Mouse (Mus musculus) hindbrain, embryonic 12.5 days (tissue): ENCODE measurements around the gene Krt15. TPM values are rescaled to one million over a fixed set of nuclear protein-coding genes. Genes with fewer than 3 reads are reported as not detected.

Experiments
- ATAC-seq: fragments of 200-750 bp; cut with Nextera tagmentation; 2 replicates; pipeline ENCODE4 v1.8.0; 2017; ENCODE audit warnings: moderate TSS enrichment; ENCODE audit not compliant: low FRiP score
- H3K27ac ChIP-seq: fragments of 300-500 bp; sonication (generic); 2 replicates; pipeline ENCODE4 v1.5.1; 2016; ENCODE audit warnings: mild to moderate bottlenecking
- H3K27me3 ChIP-seq: fragments of 300-500 bp; sonication (generic); 2 replicates; pipeline ENCODE4 v1.6.1; 2016; ENCODE audit warnings: mild to moderate bottlenecking
- H3K36me3 ChIP-seq: fragments of 300-500 bp; sonication (generic); 2 replicates; pipeline ENCODE4 v1.6.1; 2016; ENCODE audit warnings: mild to moderate bottlenecking
- H3K4me1 ChIP-seq: fragments of 300-500 bp; sonication (generic); 2 replicates; pipeline ENCODE4 v1.6.1; 2016
- H3K4me2 ChIP-seq: fragments of 300-500 bp; sonication (generic); replicated peaks from 2 replicates; pipeline ENCODE4 v1.6.1; 2016; ENCODE audit warnings: mild to moderate bottlenecking
- H3K4me3 ChIP-seq: fragments of 300-500 bp; sonication (generic); 2 replicates; pipeline ENCODE4 v1.5.1; 2016; ENCODE audit warnings: mild to moderate bottlenecking
- H3K9ac ChIP-seq: fragments of 300-500 bp; sonication (generic); 2 replicates; pipeline ENCODE4 v1.6.1; 2016; ENCODE audit warnings: mild to moderate bottlenecking, moderate library complexity
- H3K9me3 ChIP-seq: fragments of 300-500 bp; sonication (generic); replicated peaks from 2 replicates; pipeline ENCODE4 v1.6.1; 2016; ENCODE audit warnings: mild to moderate bottlenecking
- WGBS: fragments of 180-500 bp; shearing (Covaris S2); methylation state at CpG from one replicate; pipeline ENCODE4 v1.1.7; 2016; 5-methylcytosine and 5-hydroxymethylcytosine counted together
- polyA plus RNA-seq: library from polyadenylated mRNA; unstranded; fragments of >200 nt; fragmentation: Nextera tagmentation; extraction: Ambion mirVana; gene quantifications from 2 replicates; pipeline ENCODE4 v1.2.1, GENCODE M21; 2016

Gene Krt15
- polyA plus RNA-seq, 1 experiment from 2014 or later, result 10.5 TPM

DNA sequence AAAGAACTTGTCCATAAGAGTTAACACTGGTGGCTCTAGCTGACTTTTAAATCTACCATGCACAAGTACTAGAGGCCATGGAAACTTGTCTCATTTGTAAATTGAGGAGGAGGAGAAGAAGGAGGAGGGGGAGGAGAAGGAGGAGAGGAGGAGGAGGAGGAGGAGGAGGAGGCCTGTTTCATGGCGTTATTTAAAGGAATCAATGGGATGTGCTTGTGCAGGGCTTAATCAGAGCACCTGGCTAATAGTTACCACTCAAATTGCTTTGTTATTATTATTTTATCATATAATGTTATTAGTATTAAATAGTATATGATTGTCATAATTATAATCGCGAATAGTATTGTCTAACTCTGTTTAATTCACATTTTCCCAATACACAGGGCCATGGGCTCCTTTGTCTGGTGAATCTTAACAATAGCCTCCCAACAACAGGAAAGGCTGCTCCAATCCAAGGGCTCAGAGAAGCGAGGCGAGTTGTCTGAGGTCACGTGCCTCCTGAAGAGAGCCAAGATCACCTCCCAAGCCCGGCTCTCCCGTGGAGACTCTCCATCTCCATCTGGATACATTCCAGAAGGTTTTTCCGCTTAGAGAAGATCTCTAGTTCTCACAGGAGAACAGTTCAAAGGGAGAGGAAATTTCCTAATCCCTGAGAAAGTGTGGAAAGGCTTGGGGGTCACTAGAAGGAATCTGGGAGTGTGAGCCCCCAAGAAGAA is 13.0 kb upstream of the Krt15 start, which contains the start of gene Krt19:
Gene Krt19 (minus strand): TSS at position 51 of the 716 bp plus-strand sequence.
- Histone ChIP-seq H3K36me3 (no peaks in the 10 kb centered on the region), H3K27ac (no peak within 1 kb of the TSS), H3K4me1 (peaks cover 14% of the 10 kb centered on the region), H3K9ac (no peak within 1 kb of the TSS), H3K27me3 (peaks cover 37% of the 10 kb centered on the region), H3K4me3 (no peak within 1 kb of the TSS), H3K9me3 (no peaks in the 10 kb centered on the region), H3K4me2 (no peak within 1 kb of the TSS)
- no peak for ATAC-seq
- 41% methylated on average over 9 of the region's 9 CpGs for WGBS

DNA sequence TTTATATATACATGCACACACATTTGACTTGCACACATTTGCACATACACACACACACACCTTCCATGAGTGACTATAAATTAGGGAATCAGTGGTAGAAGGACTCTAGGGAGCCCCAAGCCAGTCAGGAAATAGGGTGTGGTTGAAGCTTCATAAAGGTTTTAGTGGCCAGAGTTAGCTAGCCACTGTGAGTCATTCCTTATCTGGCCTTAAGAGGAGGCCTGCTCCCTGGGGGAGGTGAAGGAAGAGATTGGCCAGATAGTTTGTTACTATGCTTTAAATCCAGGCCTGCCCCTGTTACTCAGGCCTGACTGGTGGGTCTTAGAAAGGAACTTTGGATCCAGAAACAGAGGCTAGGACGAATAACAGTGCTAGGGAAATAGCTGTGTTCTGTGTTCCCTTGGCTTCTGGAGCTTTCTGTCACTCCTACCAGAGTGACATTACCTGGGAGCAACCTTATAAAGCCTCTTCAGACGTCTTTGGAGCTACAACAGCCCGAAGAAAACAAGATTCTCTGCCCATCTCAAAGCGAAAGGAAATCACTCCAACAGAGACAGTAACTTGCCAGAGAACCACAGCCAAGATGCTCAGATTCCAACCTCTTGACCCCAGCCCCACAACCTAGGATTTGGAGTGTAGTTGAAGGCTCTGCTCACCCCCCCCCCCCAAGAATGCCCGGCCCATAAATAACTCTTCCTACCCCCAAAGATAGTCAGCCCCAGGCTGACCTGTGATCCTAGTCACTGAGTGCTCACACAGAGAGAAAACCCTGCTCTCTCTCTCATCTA is 12.0 kb upstream of the Krt15 start:
- Histone ChIP-seq H3K4me1 (peaks cover 14% of the 10 kb centered on the region), H3K27me3 (peaks cover 39% of the 10 kb centered on the region), H3K27ac (no peak overlapping the region), H3K4me2 (no peak overlapping the region), H3K9ac (no peak overlapping the region), H3K36me3 (no peaks in the 10 kb centered on the region), H3K9me3 (no peaks in the 10 kb centered on the region), H3K4me3 (no peak overlapping the region)
- 67% methylated on average over 5 of the region's 5 CpGs for WGBS
- no peak for ATAC-seq

DNA sequence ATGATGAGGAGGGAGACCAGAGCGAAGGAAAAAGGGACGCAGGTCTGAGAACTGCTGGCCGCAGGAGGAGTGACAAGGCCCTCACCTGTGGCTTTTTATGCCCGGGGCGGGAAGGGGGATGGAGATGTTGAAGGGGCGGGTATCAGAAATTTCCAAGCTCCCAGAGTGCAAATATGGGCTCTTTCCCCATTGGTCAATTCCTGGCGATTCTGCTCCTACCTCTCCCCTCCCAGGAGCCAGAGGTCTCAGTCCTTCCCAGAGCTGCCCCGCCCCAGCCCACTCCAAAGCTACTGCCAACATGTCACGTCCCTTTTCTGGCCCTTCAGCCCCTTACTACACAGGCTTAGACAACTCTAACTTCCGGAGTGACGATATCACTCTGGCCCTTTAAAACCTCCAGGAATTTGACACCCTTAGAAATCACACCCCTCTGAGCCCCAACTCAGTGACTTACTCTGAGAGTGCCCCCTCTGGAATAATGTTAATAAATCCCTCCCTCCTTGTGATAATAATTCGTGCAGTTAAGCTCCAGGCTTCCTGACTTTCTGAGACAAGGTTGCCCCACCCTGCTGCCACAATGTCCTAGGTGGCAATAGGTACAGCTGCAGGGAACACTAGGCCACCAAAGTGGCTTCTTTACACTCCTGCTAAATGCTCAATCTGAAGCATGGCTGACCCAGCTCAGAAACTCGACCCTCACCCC is 10.3 kb upstream of the Krt15 start:
- H3K4me2 ChIP-seq, result peak overlapping the region; percentile 50
- no peak overlapping the region for H3K27ac ChIP-seq
- no peaks in the 10 kb centered on the region for H3K36me3 ChIP-seq
- ATAC-seq, result no peak
- peaks cover 42% of the 10 kb centered on the region for H3K27me3 ChIP-seq
- H3K4me3 ChIP-seq, result peak overlapping the region; percentile 22
- no peaks in the 10 kb centered on the region for H3K9me3 ChIP-seq
- no peak overlapping the region for H3K9ac ChIP-seq
- peaks cover 14% of the 10 kb centered on the region for H3K4me1 ChIP-seq
- WGBS, result 5% methylated on average over 13 of the region's 13 CpGs

DNA sequence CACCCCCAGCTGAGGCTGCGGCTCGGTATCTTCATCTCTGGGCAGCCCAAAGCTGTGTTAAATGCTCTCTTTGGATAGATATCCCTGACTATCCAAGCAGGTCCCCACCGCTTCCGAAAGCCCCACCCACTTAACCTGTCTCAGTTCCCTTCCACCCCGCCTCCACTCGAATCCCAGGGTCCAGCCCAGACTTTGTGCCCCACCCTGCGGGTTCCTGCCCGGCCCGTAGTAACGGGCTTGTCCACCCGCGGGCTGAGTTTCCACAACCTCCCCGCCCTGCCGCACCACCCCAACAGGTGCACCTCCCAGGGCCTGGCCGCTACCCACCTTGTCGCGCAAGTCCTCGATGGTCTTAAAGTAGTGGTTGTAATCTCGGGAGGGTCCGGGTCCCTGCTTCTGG is 9.4 kb upstream of the Krt15 start:
- Histone ChIP-seq H3K27ac (no peak overlapping the region), H3K27me3 (peaks cover 42% of the 10 kb centered on the region), H3K9me3 (no peaks in the 10 kb centered on the region), H3K4me1 (peaks cover 14% of the 10 kb centered on the region), H3K36me3 (no peaks in the 10 kb centered on the region), H3K4me3 (peak overlapping the region; percentile 22), H3K9ac (no peak overlapping the region), H3K4me2 (peak overlapping the region; percentile 50)
- ATAC-seq, result no peak
- WGBS, result under 1% methylated on average over 20 of the region's 20 CpGs

DNA sequence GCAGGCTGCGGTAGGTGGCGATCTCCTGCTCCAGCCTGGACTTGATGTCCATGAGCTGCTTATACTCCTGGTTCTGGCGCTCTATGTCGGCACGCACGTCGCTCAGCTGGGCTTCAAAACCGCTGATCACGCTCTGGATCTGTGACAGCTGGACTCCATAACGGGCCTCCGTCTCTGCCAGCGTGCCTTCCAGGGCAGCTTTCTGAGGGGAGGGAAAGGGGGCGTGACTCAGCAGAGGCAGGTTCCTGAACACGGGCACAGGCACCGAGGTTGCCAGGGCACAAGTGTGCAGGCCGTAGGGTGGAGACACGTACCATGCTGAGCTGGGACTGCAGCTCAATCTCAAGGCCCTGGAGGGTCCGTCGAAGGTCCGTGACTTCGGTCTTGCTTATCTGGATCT is 5.2 kb upstream of the Krt15 start:
- Histone ChIP-seq H3K27ac (no peak overlapping the region), H3K9me3 (no peaks in the 10 kb centered on the region), H3K4me2 (no peak overlapping the region), H3K4me3 (no peak overlapping the region), H3K27me3 (peaks cover 33% of the 10 kb centered on the region), H3K9ac (no peak overlapping the region), H3K36me3 (no peaks in the 10 kb centered on the region), H3K4me1 (peaks cover 34% of the 10 kb centered on the region)
- no peak for ATAC-seq
- WGBS, result 89% methylated on average over 21 of the region's 21 CpGs

DNA sequence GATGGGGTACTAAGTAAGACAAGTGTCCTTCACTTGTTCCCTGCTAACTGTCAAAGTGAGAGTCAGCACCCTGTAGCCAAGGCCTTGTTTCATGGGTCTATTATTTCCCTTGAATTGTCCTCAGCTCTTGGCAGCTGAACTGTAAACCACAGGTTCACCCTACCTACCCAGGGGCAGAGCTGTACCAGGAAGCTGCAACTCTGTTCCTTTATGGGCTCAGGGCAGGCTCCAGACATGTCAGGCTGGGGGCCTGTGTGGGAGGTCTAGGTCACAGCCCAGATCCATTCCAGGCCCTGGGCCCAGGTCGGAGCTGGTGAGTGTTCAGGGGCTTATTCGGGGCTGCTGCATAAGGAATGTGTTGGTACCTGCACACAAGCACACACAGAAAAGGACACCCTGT is 3.7 kb upstream of the Krt15 start:
- ATAC-seq, result no peak
- H3K9ac ChIP-seq, result no peak overlapping the region
- no peaks in the 10 kb centered on the region for H3K9me3 ChIP-seq
- no peak overlapping the region for H3K27ac ChIP-seq
- peaks cover 17% of the 10 kb centered on the region for H3K27me3 ChIP-seq
- H3K36me3 ChIP-seq, result no peaks in the 10 kb centered on the region
- H3K4me3 ChIP-seq, result no peak overlapping the region
- H3K4me1 ChIP-seq, result peaks cover 23% of the 10 kb centered on the region
- H3K4me2 ChIP-seq, result no peak overlapping the region
- WGBS, result 75% methylated on average over 2 of the region's 2 CpGs

DNA sequence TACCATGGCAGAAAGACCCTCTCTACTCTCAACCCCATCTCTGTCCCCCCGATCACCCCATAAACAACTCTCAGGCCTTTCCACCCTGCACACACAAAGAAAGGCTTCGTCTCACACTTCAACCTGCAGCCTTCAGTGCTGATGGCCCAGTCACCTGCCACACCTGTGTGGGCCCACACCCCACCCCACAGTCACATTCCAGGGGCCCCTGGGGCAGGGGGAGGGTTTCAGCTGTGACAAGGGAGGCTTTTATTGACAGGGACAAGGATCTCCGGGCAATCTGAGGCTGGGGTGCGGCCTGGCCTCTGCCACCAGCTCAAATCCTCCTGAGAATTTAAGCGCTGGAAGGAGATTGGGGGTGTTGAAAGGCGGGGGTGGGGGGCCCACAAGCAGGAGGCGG is 3.1 kb upstream of the Krt15 start:
- Histone ChIP-seq H3K27ac (no peak overlapping the region), H3K4me2 (no peak overlapping the region), H3K9ac (no peak overlapping the region), H3K27me3 (peaks cover 11% of the 10 kb centered on the region), H3K4me3 (no peak overlapping the region), H3K36me3 (no peaks in the 10 kb centered on the region), H3K9me3 (no peaks in the 10 kb centered on the region), H3K4me1 (peaks cover 23% of the 10 kb centered on the region)
- WGBS, result 46% methylated on average over 7 of the region's 7 CpGs
- ATAC-seq, result no peak

DNA sequence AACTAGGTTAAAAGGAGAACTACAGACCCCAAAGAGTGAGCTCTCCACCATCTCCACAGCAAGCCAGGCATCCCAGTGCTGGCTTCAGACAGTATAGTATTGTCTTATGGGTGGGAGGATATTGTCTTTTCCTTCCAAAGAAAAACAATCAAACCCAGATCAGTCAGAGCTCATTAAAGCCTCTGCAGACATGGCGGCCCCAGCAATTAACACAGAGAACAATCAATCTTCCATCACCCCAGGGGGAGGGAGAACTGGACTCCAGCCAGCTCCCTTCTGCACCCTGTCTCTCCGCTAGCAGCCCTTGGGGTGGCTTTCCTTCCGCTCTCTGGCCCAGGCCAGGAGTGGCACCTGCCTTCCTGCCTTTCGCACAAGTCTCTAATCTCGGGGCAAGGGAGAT is 2.0 kb upstream of the Krt15 start:
- ATAC-seq, result peak; percentile 58; the same call in 1 of the 2 replicates
- WGBS, result 35% methylated on average over 5 of the region's 5 CpGs
- peaks cover 23% of the 10 kb centered on the region for H3K4me1 ChIP-seq

DNA sequence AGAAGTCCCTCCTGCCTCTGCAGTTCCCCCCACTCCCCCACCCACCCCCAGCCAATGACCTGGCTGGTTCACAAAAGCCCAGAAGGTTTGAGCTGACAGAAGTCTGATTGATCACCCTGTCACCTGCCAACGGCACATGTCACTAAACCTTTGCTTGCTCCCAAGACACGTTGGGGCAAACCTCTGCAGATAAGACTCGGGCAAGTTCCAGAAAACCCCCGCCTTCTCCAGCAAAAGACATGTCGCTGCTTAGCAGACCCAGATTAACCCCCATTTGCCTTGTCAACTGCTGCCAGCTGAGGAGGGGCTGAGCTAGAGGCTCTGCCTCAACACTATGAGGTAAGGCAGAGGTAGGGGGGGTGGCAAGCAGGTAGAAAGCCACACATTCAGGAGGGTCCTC is 831 bp upstream of the Krt15 start:
- peaks cover 23% of the 10 kb centered on the region for H3K4me1 ChIP-seq
- no peaks in the 10 kb centered on the region for H3K9me3 ChIP-seq
- no peak overlapping the region for H3K4me2 ChIP-seq
- H3K9ac ChIP-seq, result no peak overlapping the region
- no peak overlapping the region for H3K4me3 ChIP-seq
- peaks cover 6% of the 10 kb centered on the region for H3K27me3 ChIP-seq
- ATAC-seq, result no peak
- 46% methylated on average over 5 of the region's 5 CpGs for WGBS
- no peaks in the 10 kb centered on the region for H3K36me3 ChIP-seq
- H3K27ac ChIP-seq, result no peak overlapping the region

More for the DNA sequence above, 2.0 kb upstream of the Krt15 start:
- H3K27me3 ChIP-seq, result peaks cover 10% of the 10 kb centered on the region
- H3K4me2 ChIP-seq, result no peak overlapping the region
- H3K27ac ChIP-seq, result no peak overlapping the region
- no peak overlapping the region for H3K9ac ChIP-seq
- H3K36me3 ChIP-seq, result no peaks in the 10 kb centered on the region
- no peak overlapping the region for H3K4me3 ChIP-seq
- no peaks in the 10 kb centered on the region for H3K9me3 ChIP-seq

DNA sequence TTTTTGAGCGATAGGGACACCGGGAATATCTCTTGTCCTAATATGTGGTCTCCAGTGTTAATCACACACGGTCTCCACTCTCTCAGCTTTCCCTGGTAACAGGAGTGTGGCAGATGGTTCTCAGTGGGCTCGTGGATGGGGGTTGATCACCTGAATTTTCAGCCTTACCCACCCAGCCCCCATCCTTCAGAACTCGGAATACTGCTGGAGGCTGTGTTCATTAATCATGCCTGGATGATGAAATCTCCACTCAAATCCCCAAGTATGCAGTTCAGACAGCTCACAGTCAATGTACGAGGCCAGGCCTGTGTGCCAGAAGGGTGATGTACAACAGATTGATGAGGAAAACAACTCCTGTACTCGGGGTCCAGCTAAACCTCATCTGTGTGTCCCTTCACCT is 10.8 kb downstream of the Krt15 start:
- WGBS, result 80% methylated on average over 7 of the region's 7 CpGs
- H3K36me3 ChIP-seq, result no peaks in the 10 kb centered on the region
- no peak overlapping the region for H3K27ac ChIP-seq
- H3K9me3 ChIP-seq, result no peaks in the 10 kb centered on the region
- H3K4me3 ChIP-seq, result no peak overlapping the region
- H3K9ac ChIP-seq, result no peak overlapping the region
- no peak for ATAC-seq
- no peaks in the 10 kb centered on the region for H3K27me3 ChIP-seq
- H3K4me1 ChIP-seq, result no peaks in the 10 kb centered on the region
- H3K4me2 ChIP-seq, result no peak overlapping the region

DNA sequence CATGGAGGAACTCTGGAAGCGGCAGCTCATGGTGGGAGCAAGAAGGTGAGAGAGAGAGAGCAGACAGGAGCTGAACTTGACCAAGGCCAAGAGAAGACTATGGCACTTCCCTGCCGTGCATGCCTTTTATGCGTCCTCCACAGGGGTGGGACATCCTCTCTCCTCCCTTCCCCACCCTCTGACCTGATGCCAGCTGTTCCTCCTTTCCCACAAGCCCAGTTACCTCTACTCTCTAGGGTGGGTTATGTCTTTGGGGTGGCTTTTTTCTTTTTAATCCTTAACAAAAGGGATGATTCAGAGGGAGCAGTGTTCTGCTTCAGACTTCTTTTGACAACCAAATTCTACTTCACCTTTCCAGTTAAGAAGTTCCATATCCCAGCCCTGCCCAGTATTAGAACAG is 14.3 kb downstream of the Krt15 start, which contains the start of gene Krt13:
Gene Krt13 (minus strand): TSS at position 101 of the 400 bp plus-strand sequence.
- no peaks in the 10 kb centered on the region for H3K4me1 ChIP-seq
- no peaks in the 10 kb centered on the region for H3K9me3 ChIP-seq
- no peak within 1 kb of the TSS for H3K4me3 ChIP-seq
- H3K4me2 ChIP-seq, result no peak within 1 kb of the TSS
- H3K27ac ChIP-seq, result no peak within 1 kb of the TSS
- WGBS, result 81% methylated on average over 3 of the region's 3 CpGs
- no peaks in the 10 kb centered on the region for H3K36me3 ChIP-seq
- no peak within 1 kb of the TSS for H3K9ac ChIP-seq
- H3K27me3 ChIP-seq, result no peaks in the 10 kb centered on the region
- no peak for ATAC-seq

DNA sequence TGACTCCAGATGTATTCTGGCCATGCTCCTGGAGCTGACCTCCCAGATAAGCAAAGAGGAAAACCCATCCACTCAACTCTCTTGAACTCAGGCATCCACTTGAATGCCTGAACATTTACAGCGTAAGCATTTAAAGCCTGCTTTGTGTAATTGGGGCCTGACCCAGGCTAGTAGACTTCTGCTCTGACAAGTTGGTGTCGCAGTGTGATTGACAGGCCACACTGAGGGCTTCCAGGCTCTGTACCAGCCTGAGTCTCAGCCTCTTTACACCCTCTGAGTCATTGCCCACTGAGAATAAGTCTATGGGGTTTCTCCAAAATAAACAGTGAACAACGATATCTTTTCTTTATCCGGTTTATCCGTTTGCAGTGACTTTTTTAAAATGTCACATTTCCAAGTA is 15.4 kb downstream of the Krt15 start:
- H3K9ac ChIP-seq, result no peak overlapping the region

More for the DNA sequence above, 15.4 kb downstream of the Krt15 start:
- 86% methylated on average over 5 of the region's 5 CpGs for WGBS
- H3K36me3 ChIP-seq, result no peaks in the 10 kb centered on the region
- H3K4me3 ChIP-seq, result no peak overlapping the region
- no peaks in the 10 kb centered on the region for H3K9me3 ChIP-seq
- no peak overlapping the region for H3K4me2 ChIP-seq
- H3K27me3 ChIP-seq, result no peaks in the 10 kb centered on the region
- no peak overlapping the region for H3K27ac ChIP-seq
- ATAC-seq, result no peak
- H3K4me1 ChIP-seq, result no peaks in the 10 kb centered on the region
